Mouse (Mus musculus) spleen, adult 12 weeks (tissue): Measurements from ENCODE around the gene Ackr4.
A peak's percentile ranks its signal among the peaks of the same experiment; 100 is the strongest.

ENCODE experiments used
- DNase-seq: peaks from one replicate; pipeline ENCODE4 v3.0.0; 2022; ENCODE audit warnings: low spot score

Ackr4 gene

DNA sequence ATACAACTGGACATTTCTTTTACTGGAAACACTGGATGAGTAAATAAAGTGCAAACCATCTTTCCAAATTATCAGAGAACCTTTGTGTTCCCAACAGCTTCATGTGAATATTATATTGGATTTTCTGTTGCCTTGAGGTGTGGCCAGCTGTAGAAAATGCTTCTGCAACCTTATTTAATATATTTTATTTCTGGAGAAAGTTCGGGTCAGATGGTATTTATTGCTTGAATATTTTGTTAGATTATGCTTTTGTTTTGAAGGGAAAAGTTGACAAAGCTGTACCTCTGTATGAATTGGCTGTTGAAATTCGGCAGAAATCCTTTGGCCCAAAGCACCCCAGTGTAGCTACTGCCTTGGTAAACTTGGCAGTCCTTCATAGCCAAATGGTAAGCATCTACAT, 86.4 kb downstream of the Ackr4 start, which contains the start of gene Gm28305:
Gene Gm28305, plus strand, starts transcription at position 301 of the 400 bp plus-strand sequence.
- no peak for DNase-seq

DNA sequence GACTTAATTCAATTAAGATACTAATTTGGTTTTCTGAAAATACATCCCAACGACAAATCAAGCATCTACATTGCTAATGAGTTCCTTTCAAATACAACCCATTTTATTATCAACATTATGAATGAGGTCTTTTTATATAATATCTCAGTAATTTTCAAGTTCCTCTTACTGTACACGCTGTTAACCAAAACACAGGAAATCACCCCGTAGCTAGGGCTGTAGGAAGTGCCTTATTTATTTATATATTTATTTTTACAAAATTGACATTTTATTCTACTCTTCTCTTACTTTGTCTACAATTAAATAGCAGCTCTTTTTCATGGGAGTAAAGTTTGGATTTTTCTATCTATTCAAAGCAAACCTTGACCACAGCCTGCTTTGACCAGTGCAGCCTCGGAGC, 87.0 kb downstream of the Ackr4 start:
- DNase-seq = no peak

- no peak for DNase-seq
These were observed 87.6 kb downstream of the Ackr4 start for GRCm38 (mm10) chr9:104039031-104039695.

DNA sequence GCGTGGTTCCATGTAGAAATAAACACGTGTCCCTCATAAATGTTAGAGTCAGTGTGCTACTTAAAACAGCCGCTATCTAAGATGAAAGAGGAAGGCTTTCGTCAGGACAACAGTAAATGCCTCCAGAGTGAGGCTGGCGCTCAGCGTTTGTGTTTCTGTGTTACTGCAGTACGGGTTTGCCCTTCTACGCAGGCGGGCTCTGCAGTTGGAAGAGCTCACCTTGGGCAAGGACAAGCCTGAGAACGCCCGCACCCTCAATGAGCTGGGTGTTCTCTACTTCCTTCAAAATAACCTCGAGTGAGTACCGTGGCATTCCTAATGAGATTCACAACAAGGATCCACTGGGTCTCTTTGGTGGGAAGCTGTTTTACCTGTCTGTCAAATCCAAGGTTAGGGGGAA, 88.5 kb downstream of the Ackr4 start:
- no peak for DNase-seq

GRCm38 (mm10) chr9:104035261-104036015, 91.3 kb downstream of the Ackr4 start:
- peak; percentile 39 for DNase-seq

DNA sequence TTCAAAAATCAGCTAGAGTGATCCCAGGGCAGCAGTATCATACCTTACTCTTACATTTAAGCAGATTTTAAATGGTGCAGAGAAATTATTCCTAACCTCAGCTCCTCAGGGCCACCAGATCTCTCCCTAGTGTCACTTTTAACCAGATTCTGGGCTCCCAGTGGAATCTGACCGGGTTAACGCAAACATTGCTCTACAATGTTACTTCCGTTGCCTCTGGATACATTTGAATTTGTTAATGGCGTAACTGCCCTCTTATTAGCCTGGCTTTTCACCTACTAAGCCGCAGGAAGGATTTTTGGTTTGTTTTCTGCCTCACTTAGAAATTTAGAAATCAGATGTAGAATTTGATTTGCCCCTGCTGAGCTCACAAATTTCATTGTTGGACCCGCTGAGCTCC, 92.0 kb downstream of the Ackr4 start:
- no peak for DNase-seq

DNA sequence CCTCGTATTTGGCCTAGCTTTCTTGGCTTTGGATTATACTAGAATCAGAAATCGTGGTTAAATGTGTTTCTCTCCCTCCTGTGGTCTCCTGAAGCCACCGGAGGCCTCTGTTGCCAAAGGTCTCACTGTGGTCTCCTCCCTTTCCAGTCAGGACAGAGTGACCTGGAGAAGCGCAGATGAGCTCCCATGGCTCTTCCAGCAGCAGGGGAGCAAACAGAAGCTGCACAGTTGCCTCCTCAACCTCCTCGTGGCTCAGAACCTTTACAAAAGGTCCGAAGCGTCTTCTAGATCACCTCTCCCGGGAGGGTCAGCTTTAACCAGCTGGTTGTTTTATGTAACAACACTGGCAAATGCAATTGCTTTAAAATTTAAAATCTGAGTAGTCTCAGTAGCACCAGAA, 92.5 kb downstream of the Ackr4 start:
- no peak for DNase-seq
